Mouse (Mus musculus) stomach, postnatal 0 days (tissue): Measurements from ENCODE around the gene Tenm4.

Experiments used
- CTCF ChIP-seq: IDR thresholded peaks from 2 replicates; pipeline ENCODE4 v1.5.1; 2016; ENCODE audit warnings: antibody characterized with exemption, low read depth, mild to moderate bottlenecking, moderate library complexity
- EP300 ChIP-seq: optimal IDR thresholded peaks from 2 replicates; pipeline ENCODE3; 2016; ENCODE audit warnings: antibody characterized with exemption

GRCm38 (mm10) chr7:96889061-96890034 lies 718.3 kb downstream of the Tenm4 start:
- no peak for TF ChIP-seq EP300
- TF ChIP-seq CTCF = no peak
